Mouse (Mus musculus) G1E (cell line): ENCODE measurements at regions not wholly inside any gene's neighbourhood (a gene's known extent, or its start where the extent isn't known, plus 50 kb on each side); places are given as distances from the start of the nearest gene placed in this dataset.

ENCODE experiments used
- CTCF ChIP-seq: IDR thresholded peaks from 2 replicates; pipeline ENCODE4 v1.5.1; 2012; ENCODE audit warnings: low read depth, low read length, inconsistent platforms, mixed read lengths
- GATA1 ChIP-seq: IDR thresholded peaks from 2 replicates; pipeline ENCODE4 v1.6.1; 2012; ENCODE audit warnings: borderline replicate concordance, low read length, inconsistent platforms, mixed read lengths

- TF ChIP-seq CTCF (no peak), GATA1 (no peak)
Observed at GRCm38 (mm10) chr7:138672959-138673358, 172.9 kb upstream of the Ppp2r2d start.
